Mouse (Mus musculus) bone marrow macrophage, adult 2 months (primary cell): ENCODE measurements around the gene Pomp. TPM values are rescaled to one million over a fixed set of nuclear protein-coding genes. Genes with fewer than 3 reads are reported as not detected.
A peak's percentile ranks its signal among the peaks of the same experiment; 100 is the strongest.

Experiments
- H3K27ac ChIP-seq: 2 replicates; pipeline ENCODE4 v1.5.1; 2012; ENCODE audit warnings: low read depth, low read length; ENCODE audit not compliant: insufficient read depth
- H3K4me1 ChIP-seq: 2 replicates; pipeline ENCODE4 v1.6.1; 2012; ENCODE audit warnings: low read length; ENCODE audit not compliant: control insufficient read depth, insufficient read depth
- H3K4me3 ChIP-seq: 2 replicates; pipeline ENCODE4 v1.5.1; 2012; ENCODE audit warnings: mild to moderate bottlenecking, low read length, moderate library complexity; ENCODE audit not compliant: insufficient read depth
- CTCF ChIP-seq: IDR thresholded peaks from 2 replicates; pipeline ENCODE4 v1.5.1; 2012; ENCODE audit warnings: low read depth, mild to moderate bottlenecking, low read length, moderate library complexity
- POLR2A ChIP-seq: IDR thresholded peaks from 2 replicates; pipeline ENCODE4 v1.6.1; 2012; ENCODE audit warnings: mild to moderate bottlenecking, low read depth, low read length, borderline replicate concordance
- polyA plus RNA-seq: library from polyadenylated mRNA; stranded (reverse); fragments of >200 nt; gene quantifications from 2 replicates; pipeline ENCODE4 v1.2.4, GENCODE M21; 2012; ENCODE audit not compliant: missing spikeins, insufficient read depth, insufficient read length

Pomp gene
- polyA plus RNA-seq, 1 experiment, result 312 TPM

DNA sequence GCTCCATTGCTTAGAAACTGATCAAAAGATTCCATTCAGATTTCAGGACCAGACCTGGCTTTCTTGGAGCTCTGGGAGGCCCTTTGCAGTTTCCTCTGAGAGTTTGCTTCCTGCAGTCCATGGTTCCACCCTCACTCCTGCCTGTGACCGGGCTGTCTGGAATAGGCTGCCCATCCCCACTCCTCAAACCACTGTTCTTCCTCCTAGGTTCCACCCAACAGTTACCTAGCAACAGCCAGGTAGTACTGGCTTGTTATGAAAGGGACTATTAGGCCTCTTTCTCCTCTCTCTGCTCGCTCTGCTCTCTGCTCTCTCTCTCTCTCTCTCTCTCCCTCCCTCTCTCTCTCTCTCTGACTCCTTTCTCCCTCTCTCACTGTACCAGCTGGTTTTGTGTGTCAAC is 38.0 kb downstream of the Pomp start:
- Histone ChIP-seq H3K4me1 (peaks cover 22% of the 10 kb centered on the region), H3K4me3 (no peak overlapping the region), H3K27ac (no peak overlapping the region)
- no peak for TF ChIP-seq CTCF
- no peak for TF ChIP-seq POLR2A

DNA sequence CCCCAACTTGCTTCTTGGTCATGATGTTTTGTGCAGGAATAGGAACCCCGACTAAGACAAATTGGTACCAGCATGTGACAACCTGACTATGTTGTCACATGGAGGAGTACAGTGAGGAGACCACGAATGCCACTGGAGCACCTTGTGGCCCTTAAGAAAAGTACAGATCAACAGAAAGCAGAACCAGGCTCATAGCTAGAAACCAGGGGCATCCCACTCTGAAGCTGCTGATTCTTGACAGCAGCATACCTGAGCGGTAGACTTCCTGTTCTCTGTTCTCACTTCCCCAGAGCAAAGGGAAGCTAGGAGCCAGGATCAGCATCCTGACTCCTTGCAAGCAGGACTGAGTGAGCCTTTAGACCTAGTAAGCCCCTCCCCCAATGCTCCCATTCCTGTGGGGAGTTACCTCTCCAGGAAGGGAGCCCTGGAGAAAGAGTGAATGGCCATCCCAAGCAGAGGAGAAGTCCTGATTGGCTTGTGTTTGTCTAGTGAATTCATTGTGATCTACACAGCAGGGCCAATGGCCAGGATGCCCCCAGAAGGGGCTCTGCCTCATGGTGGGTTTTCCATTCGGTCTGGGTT is 38.8 kb downstream of the Pomp start:
- H3K27ac ChIP-seq, result no peak overlapping the region
- H3K4me1 ChIP-seq, result peaks cover 17% of the 10 kb centered on the region
- H3K4me3 ChIP-seq, result no peak overlapping the region
- no peak for TF ChIP-seq CTCF
- TF ChIP-seq POLR2A, result no peak

DNA sequence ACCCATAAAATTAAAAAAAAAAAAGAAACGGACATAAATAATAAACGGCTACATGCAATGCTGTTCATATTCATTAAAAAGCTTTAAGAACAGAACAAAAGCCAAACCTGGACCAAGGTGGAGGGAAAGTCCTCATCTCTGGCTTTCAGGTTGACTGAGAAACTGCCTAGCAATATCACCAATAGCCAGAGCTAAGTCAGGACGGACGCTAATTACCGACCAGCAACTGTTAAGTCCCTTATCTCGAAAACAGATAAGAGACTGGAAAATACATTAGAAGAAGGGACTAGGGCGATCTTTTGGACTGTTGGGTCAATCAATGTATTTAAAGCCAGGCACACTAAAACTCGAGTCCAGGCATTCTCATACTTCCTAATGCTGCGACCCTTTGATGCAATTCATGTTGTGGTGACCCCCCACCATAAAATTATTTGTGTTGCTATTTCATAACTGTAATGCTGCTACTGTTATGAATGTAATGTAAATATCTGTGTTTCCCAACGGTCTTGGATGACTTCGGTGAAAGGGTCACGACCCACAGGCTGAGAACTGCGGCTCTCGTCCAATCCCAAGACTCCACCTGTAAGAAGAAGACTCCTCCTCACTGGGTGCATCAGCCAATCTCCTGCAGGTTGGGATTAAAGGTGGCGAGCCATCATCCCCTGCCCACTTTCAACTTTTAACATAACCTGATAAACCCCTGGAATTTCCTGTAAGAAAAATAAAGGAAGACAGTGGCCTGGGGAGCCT is 41.9 kb downstream of the Pomp start:
- Histone ChIP-seq H3K4me1 (peaks cover 7% of the 10 kb centered on the region; the same call in 1 of the 2 replicates), H3K27ac (no peak overlapping the region), H3K4me3 (no peak overlapping the region)
- TF ChIP-seq CTCF (no peak), POLR2A (no peak)

DNA sequence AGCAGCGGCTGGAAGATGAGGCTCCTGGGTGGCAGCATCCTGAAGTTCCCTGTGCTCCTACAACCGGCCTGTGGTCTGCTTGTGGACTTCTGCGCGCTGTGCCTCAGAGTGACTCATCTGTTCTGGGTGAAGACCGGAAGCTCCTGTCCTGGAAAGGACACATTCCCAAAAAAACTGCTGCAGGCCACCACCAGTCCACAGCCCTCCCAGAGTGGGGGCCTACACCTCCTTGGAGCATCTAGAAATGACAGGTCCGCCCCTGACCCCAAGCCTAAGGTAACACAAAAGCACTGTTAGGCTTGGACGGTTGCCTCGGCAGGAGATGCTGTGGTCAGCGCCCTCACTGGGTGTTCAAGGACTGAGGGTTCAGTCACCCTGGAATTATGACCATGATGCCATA is 42.9 kb downstream of the Pomp start:
- H3K4me3 ChIP-seq, result no peak overlapping the region
- TF ChIP-seq POLR2A (no peak), CTCF (no peak)
- no peak overlapping the region for H3K27ac ChIP-seq
- peaks cover 7% of the 10 kb centered on the region; the same call in 1 of the 2 replicates for H3K4me1 ChIP-seq

DNA sequence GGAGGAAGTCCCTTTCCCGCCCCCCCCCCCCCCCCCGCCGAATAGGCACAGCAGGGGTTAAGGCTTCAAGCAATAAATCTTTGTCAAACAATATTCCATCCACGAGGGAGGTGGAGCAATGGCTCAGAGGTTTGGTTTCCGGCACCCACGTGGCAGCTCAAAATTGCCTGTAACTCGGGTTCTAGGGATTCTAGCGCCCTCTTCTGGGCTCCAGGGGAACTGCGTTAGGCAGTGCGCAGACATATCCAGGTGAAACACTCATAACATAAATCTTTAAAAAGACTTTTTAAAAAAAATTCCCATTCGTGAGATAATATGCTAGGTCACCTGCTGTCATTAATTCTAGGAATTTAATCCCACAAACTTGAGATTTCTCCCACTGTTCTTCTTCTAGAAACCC is 46.9 kb downstream of the Pomp start:
- Histone ChIP-seq H3K4me3 (no peak overlapping the region), H3K4me1 (peaks cover 14% of the 10 kb centered on the region), H3K27ac (no peak overlapping the region)
- TF ChIP-seq POLR2A, result no peak
- 0 out of 2 replicates have a peak, but pooled peaks have one; percentile 15 for TF ChIP-seq CTCF

DNA sequence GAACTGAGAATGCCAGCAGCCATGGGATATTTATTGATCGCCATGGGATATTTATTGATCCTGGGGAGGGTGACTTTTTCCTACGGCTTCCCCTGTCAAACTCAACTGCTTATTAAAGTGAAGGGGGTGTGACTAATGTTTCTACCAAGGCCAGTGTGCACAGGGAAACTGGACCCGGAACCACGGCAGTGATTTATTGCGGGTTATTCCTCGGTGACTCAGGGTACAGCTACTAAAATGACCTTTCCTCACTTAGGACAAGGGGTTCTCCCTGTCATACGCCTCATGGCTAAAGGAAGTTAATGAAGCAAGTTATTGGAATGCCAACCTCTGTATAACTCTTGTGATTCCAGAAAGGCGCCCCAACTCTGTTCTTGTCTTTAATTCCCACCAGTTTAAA is 47.6 kb downstream of the Pomp start:
- H3K27ac ChIP-seq, result no peak overlapping the region
- TF ChIP-seq POLR2A, result no peak
- no peak for TF ChIP-seq CTCF
- peaks cover 19% of the 10 kb centered on the region for H3K4me1 ChIP-seq
- H3K4me3 ChIP-seq, result no peak overlapping the region

DNA sequence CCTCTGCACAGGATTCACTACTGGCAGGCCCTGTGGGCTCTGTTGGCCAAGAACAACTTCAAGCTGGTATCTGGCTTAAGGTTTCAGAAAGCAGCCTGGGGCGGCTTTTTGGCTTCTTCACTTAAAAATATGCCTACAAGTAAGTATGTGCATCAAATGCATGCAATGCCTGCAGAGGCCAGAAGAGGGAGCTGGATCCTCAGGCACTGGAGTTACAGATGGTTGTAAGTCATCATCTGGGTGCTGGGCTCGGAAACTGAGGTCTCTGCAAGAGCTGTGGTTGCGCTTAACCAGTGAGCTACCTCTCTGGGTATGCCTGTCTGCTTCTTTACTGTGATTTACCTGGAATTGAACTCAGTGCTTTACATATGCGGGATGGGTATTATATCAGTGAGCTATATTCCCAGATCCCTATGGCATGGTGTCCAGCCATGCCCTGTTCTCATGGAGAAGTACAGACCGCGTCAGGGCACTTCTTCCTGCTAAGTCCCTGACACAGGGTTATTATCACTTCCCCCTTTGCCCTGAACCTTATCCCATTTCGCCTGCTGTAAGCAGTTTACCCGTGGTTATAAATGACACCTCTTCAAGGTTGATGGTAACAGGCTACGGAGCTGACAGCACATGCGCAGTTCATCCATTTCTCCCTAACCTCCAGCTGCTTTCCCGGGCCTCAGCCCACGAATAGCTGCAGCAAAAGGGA is 50.7 kb downstream of the Pomp start:
- peak overlapping the region; percentile 94 for H3K27ac ChIP-seq
- H3K4me3 ChIP-seq, result no peak overlapping the region
- TF ChIP-seq POLR2A, result no peak
- peak; percentile 38; the same call in 1 of the 2 replicates for TF ChIP-seq CTCF
- peaks cover 40% of the 10 kb centered on the region for H3K4me1 ChIP-seq

DNA sequence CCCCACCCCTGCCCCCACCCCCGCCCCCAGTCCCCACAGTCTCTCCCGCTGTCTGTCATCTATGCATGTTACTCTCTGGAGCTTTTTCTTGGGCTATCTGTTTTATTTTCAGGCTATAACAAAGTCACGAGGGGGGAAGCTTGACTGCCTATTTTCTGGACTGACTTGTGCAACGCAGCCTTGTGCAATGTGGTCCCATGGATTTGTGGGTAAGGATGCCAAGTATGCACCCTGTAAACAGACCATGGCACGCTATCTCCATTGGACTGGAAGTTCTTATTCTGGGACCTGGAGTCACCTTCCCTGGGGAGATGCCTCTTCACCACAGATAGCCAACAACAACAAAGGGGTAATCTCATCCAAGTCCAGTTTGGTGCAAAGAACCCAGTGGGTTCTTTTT is 51.5 kb downstream of the Pomp start:
- TF ChIP-seq POLR2A (no peak), CTCF (no peak)
- H3K4me1 ChIP-seq, result peaks cover 40% of the 10 kb centered on the region
- H3K4me3 ChIP-seq, result no peak overlapping the region
- H3K27ac ChIP-seq, result peak overlapping the region; percentile 94

DNA sequence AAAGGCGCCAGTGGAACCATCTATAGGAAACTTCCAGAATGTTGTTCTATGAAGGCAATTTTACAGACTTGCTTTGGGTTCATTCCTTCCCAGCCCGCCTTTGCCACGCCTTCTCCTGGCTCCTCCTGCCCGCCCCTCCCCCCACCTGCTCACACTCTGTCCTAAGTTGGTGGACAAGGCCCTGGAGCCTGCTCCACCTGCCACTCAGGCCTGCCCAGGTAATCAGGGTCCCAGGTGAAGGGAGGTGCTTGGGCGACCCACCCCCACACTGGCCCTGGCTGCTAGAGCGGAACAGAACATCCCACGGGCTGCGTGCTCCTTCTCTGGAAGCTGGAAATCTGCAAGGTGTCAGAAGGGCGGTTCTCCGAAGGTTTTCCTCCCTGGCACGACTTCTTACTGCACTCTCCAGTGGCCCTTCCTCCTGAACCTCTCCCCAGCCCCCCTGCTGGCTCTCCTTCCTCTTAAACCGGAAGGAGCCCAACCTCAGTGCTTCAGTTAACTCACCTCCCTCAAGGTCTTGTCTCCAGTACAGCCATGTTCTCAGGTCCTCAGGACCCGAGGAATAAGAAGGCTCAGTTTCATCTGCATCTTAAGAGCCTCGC is 53.1 kb downstream of the Pomp start:
- TF ChIP-seq POLR2A (no peak), CTCF (no peak)
- Histone ChIP-seq H3K4me3 (no peak overlapping the region), H3K27ac (peak overlapping the region; percentile 42), H3K4me1 (peaks cover 42% of the 10 kb centered on the region)

DNA sequence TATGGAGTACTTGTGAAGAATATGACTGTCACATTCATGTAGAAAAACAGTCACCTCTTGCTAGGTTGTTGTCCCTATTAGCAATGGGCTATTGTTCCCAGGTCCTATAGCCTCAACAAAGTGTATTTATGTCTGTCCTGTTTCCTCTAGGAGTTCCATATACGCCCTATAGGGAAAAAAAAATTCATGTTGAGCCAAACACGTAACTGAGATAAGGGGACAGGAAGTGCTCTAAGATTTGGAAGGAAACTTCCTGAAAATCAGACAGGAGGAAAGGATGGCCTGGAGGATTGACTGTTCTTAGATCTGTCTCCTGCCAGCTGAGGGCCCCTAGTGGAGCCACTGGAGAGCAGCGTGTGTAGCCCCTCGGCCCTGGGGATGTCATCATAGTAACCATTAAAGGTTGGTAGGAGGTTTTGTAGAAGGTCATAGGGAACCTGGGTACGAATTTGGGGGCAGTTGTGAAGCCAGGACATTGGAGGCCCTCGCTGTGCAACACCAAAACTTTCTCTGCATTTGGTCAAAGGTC is 54.8 kb downstream of the Pomp start:
- no peak overlapping the region for H3K27ac ChIP-seq
- no peak overlapping the region for H3K4me3 ChIP-seq
- TF ChIP-seq CTCF, result peak; percentile 45
- no peak for TF ChIP-seq POLR2A
- peaks cover 44% of the 10 kb centered on the region for H3K4me1 ChIP-seq
